Mouse (Mus musculus) heart, postnatal 14 days (tissue): ENCODE measurements around the gene Tbc1d16. TPM values are rescaled to one million over a fixed set of nuclear protein-coding genes. Genes with fewer than 3 reads are reported as not detected.

Source experiments
- DNase-seq, 2 experiments: peaks; one replicate each; pipeline ENCODE4 v3.0.0; 2021 to 2022
- intact Hi-C: fragments of 180-260 bp; cut with DNase I; formaldehyde crosslinking; loops from one replicate; pipeline ENCODE4 v1.15.1; 2025
- total RNA-seq, 2 experiments: library from RNA; stranded (reverse); gene quantifications; 2 replicates each; pipeline ENCODE4 v1.2.3; 2021

The Tbc1d16 gene
- total RNA-seq, 2 experiments from 2014 or later, result 68.5 to 68.7 TPM

- intact Hi-C loops, result no loop called here
- DNase-seq, result peak; percentile 82 to 87
Measured at GRCm38 (mm10) chr11:119210321-119211100, 17.8 kb downstream of the Tbc1d16 start.

DNA sequence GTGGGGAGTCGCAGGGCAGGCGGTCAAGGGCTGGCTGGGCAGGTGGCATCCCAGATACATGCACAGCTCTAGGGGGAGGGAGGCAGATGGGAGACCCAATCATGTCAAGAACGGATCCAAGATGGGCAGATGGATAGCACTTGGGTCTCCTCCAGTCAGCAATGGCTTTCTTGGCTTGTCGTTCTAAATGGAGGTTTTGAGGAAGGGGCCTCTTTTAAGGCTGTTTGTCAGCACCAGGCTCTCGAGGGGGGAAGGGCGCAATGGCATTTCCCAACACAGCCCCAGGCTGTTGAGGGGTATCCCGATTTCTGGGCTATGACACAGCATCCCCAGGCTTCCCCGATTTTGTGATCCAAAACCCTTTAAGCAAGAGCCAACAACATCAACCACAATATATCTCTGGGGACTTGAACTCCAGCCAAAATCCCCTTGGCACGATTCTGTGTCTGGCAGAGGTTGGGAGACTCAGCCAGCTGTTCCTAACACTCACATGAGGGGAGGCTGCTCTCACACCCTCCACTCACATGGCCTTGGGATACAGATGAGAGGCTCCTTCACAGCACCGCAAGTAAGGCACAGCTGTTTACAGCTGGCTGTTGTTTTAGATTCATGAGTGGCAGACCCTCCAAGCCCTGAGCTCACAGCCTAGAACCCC lies 18.8 kb downstream of the Tbc1d16 start:
- peak; percentile 75 to 82 for DNase-seq
- intact Hi-C loops, result no loop called here

- intact Hi-C loops, result no loop called here
Measured at GRCm38 (mm10) chr11:119208870-119209370, 19.4 kb downstream of the Tbc1d16 start.

GRCm38 (mm10) chr11:119207986-119208385 lies 20.3 kb downstream of the Tbc1d16 start:
- intact Hi-C loops, result loop anchor here (2.0 kb wide), 1 partner anchor 41 kb away; no protein-coding TSS in a partner anchor
- no peak for DNase-seq

More at GRCm38 (mm10) chr11:119208870-119209370, 19.4 kb downstream of the Tbc1d16 start:
- no peak for DNase-seq

GRCm38 (mm10) chr11:119206562-119206961 lies 21.7 kb downstream of the Tbc1d16 start:
- DNase-seq, result peak; percentile 81 to 84
- intact Hi-C loops, result loop anchor here (2.0 kb wide), 1 partner anchor 42 kb away; no protein-coding TSS in a partner anchor

DNA sequence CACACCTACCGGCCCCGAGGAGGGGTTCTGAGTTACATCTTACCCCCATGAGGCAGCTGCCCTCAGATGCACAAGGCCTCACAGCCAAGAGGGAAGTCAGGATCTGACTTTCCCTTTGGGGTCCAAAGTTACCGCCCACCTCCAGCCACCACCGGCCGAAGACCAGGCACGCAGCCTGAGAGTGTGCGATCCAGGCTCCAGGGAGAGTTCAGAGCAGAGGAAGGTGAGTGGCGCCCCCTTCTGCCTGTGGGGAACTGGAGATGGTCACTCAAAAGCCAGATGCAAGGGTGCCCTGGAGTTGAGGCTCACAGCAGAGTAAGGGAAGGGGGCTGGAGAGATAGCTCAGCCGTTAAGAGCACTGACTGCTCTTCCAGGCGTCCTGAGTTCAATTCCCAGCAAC lies 22.6 kb downstream of the Tbc1d16 start:
- intact Hi-C loops, result loop anchor here (2.0 kb wide), 1 partner anchor 43 kb away; no protein-coding TSS in a partner anchor
- DNase-seq, result no peak

- intact Hi-C loops, result loop anchor here (5.0 kb wide), 1 partner anchor 34 kb away; no protein-coding TSS in a partner anchor
- DNase-seq, result peak; percentile 51 to 68
Measured at GRCm38 (mm10) chr11:119203423-119203822, 24.9 kb downstream of the Tbc1d16 start.

- intact Hi-C loops, result no loop called here
- no peak for DNase-seq
Measured at GRCm38 (mm10) chr11:119199233-119199601, 29.1 kb downstream of the Tbc1d16 start.

GRCm38 (mm10) chr11:119198564-119199232 lies 29.6 kb downstream of the Tbc1d16 start:
- DNase-seq, result peak in 1 of 2 experiments; percentile 48
- intact Hi-C loops, result no loop called here

- DNase-seq, result peak in 1 of 2 experiments; percentile 48
- intact Hi-C loops, result no loop called here
Measured at GRCm38 (mm10) chr11:119197618-119198563, 30.4 kb downstream of the Tbc1d16 start.

GRCm38 (mm10) chr11:119192605-119193004 lies 35.7 kb downstream of the Tbc1d16 start:
- intact Hi-C loops, result no loop called here
- DNase-seq, result no peak

DNA sequence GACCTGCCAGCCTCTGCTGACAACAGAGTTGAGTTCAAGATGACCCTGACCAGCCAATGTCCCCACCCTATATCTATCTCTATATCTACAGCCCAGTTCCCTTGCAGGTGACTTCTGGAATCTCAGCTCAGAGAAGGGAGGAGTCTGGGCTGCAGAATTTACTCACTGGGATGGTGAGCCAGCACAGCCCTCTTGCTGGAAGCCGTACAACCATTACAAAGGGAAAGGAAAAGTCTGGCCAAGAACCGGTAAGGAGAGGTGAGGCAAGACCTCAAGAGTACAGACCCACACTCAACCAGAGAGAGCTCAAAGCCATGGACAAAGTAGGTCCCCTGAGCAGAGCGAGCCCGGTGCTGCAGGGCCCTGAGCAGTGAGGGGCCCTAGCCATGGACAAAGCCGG lies 36.1 kb downstream of the Tbc1d16 start:
- DNase-seq, result no peak
- intact Hi-C loops, result no loop called here

GRCm38 (mm10) chr11:119191606-119192081 lies 36.7 kb downstream of the Tbc1d16 start:
- no peak for DNase-seq
- intact Hi-C loops, result loop anchor here (1.0 to 2.0 kb wide), 2 partner anchors 141 to 157 kb away; no protein-coding TSS in a partner anchor

DNA sequence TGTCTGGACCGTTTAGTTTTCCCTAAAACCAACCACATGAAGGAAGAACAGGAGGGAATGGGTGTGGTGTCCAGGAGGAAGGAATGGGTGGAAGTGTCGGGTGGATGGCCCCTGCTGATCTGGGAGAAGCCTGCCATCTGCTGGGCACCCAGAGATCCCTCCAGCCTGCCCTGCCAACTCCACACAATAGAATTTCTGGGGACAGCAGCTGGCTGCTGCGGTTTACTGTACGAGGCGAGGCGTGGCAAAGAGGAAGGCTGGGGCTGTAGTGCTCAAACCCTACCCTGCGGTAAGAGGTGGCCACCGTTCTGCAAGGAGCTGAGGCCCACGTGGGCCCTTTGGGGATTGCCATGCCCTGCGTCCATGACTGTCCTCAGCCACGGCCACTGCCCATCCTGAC lies 37.8 kb downstream of the Tbc1d16 start:
- intact Hi-C loops, result loop anchor here (2.0 kb wide), 1 partner anchor 140 kb away; no protein-coding TSS in a partner anchor
- peak; percentile 76 to 82 for DNase-seq

- no peak for DNase-seq
Measured at GRCm38 (mm10) chr11:119189319-119189718, 39.0 kb downstream of the Tbc1d16 start.

GRCm38 (mm10) chr11:119188389-119188788 lies 39.9 kb downstream of the Tbc1d16 start:
- no peak for DNase-seq
- intact Hi-C loops, result loop anchor here (2.0 to 5.0 kb wide), 2 partner anchors 61 to 190 kb away; no protein-coding TSS in a partner anchor

More at GRCm38 (mm10) chr11:119189319-119189718, 39.0 kb downstream of the Tbc1d16 start:
- intact Hi-C loops, result loop anchor here (2.0 to 5.0 kb wide), 2 partner anchors 62 to 191 kb away; no protein-coding TSS in a partner anchor

DNA sequence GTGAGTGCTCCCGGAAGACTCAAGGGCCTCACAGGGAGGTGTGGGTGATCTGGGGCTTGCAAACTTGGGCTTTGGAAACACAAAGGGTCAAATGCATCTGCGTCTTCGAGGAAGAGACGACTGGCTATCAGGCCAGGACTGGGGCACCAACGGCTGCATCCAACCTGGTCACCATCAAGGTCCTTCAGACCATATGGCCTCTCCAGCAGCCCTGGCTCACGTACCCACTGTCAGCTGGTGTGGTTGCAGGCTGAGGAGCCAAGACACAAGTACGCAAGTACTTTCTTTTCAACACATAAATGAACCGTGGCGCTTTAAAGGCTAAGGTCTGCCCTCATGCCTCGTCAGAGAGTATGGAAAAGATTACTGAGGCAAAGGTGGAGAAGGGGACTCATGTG lies 40.5 kb downstream of the Tbc1d16 start:
- intact Hi-C loops, result loop anchor here (2.0 to 5.0 kb wide), 3 partner anchors 60 to 189 kb away; no protein-coding TSS in a partner anchor
- DNase-seq, result no peak

GRCm38 (mm10) chr11:119186989-119187799 lies 41.1 kb downstream of the Tbc1d16 start:
- intact Hi-C loops, result loop anchor here (2.0 to 5.0 kb wide), 2 partner anchors 60 to 96 kb away; no protein-coding TSS in a partner anchor
- DNase-seq, result peak; percentile 66 to 80
